Mouse (Mus musculus): ENCODE data around the gene Zmynd12. TPM values are rescaled to one million over a fixed set of nuclear protein-coding genes. Genes with fewer than 3 reads are reported as not detected.

Gene Zmynd12
- polyA plus RNA-seq, 1 experiment from 2014 or later: 0.10 TPM

- no peak for ATAC-seq (ENCODE audit: insufficient number of reproducible peaks, low FRiP score, low TSS enrichment, low read depth)
- Histone ChIP-seq H3K4me2 (no peak overlapping the region), H3K9me3 (no peaks in the 10 kb centered on the region), H3K9ac (no peak overlapping the region), H3K27ac (no peak overlapping the region), H3K4me1 (no peaks in the 10 kb centered on the region), H3K4me3 (no peak overlapping the region), H3K36me3 (no peaks in the 10 kb centered on the region), H3K27me3 (no peaks in the 10 kb centered on the region)
- 66% methylated on average over 7 of the region's 7 CpGs for WGBS
Measured at GRCm38 (mm10) chr4:119484882-119485281, 62.3 kb downstream of the Zmynd12 start.

GRCm38 (mm10) chr4:119489666-119490065 is 67.1 kb downstream of the Zmynd12 start:
- H3K27ac ChIP-seq: no peak overlapping the region
- no peak overlapping the region for H3K9ac ChIP-seq
- no peak for ATAC-seq (ENCODE audit: insufficient number of reproducible peaks, low FRiP score, low TSS enrichment, low read depth)
- peaks cover 26% of the 10 kb centered on the region for H3K27me3 ChIP-seq
- peaks cover 9% of the 10 kb centered on the region for H3K4me1 ChIP-seq
- H3K4me3 ChIP-seq: no peak overlapping the region
- H3K9me3 ChIP-seq: no peaks in the 10 kb centered on the region
- 83% methylated on average over 10 of the region's 10 CpGs for WGBS
- no peaks in the 10 kb centered on the region for H3K36me3 ChIP-seq
- H3K4me2 ChIP-seq: no peak overlapping the region

GRCm38 (mm10) chr4:119490806-119491205 is 68.2 kb downstream of the Zmynd12 start:
- Histone ChIP-seq H3K4me3 (no peak overlapping the region), H3K9ac (no peak overlapping the region), H3K27ac (no peak overlapping the region), H3K4me1 (peaks cover 9% of the 10 kb centered on the region), H3K36me3 (no peaks in the 10 kb centered on the region), H3K27me3 (peaks cover 26% of the 10 kb centered on the region), H3K4me2 (no peak overlapping the region), H3K9me3 (no peaks in the 10 kb centered on the region)
- WGBS: 76% methylated on average over 3 of the region's 3 CpGs
- no peak for ATAC-seq (ENCODE audit: insufficient number of reproducible peaks, low FRiP score, low TSS enrichment, low read depth)

- Histone ChIP-seq H3K27ac (no peak within 1 kb of the TSS), H3K4me1 (peaks cover 9% of the 10 kb centered on the region), H3K4me2 (peak within 1 kb of the TSS; percentile 95), H3K36me3 (no peaks in the 10 kb centered on the region), H3K9me3 (no peaks in the 10 kb centered on the region), H3K27me3 (peaks cover 26% of the 10 kb centered on the region), H3K4me3 (peak within 1 kb of the TSS; percentile 58), H3K9ac (0 out of 2 replicates have a peak within 1 kb of the TSS, but pooled peaks have one; percentile 28)
- ATAC-seq (ENCODE audit: insufficient number of reproducible peaks, low FRiP score, low TSS enrichment, low read depth): peak; percentile 55; the same call in 1 of the 2 replicates
- 0% methylated on average over 67 of the region's 77 CpGs for WGBS
Measured at GRCm38 (mm10) chr4:119492291-119492932, 69.8 kb downstream of the Zmynd12 start, which contains the start of gene Rimkla. Gene Rimkla (minus strand): TSS chr4:119492628.

GRCm38 (mm10) chr4:119492933-119493327 is 70.3 kb downstream of the Zmynd12 start:
- Histone ChIP-seq H3K4me3 (peak overlapping the region; percentile 58), H3K27me3 (peaks cover 26% of the 10 kb centered on the region), H3K36me3 (no peaks in the 10 kb centered on the region), H3K4me2 (peak overlapping the region; percentile 95), H3K9ac (no peak overlapping the region), H3K27ac (no peak overlapping the region), H3K4me1 (peaks cover 9% of the 10 kb centered on the region), H3K9me3 (no peaks in the 10 kb centered on the region)
- 37% methylated on average over 10 of the region's 10 CpGs for WGBS
- ATAC-seq (ENCODE audit: insufficient number of reproducible peaks, low FRiP score, low TSS enrichment, low read depth): no peak

- no peak overlapping the region for H3K9ac ChIP-seq
- 63% methylated on average over 5 of the region's 5 CpGs for WGBS
- no peaks in the 10 kb centered on the region for H3K4me1 ChIP-seq
- H3K27me3 ChIP-seq: peaks cover 4% of the 10 kb centered on the region; the same call in 1 of the 2 replicates
- H3K36me3 ChIP-seq: no peaks in the 10 kb centered on the region
- ATAC-seq (ENCODE audit: insufficient number of reproducible peaks, low FRiP score, low TSS enrichment, low read depth): no peak
- no peak overlapping the region for H3K4me3 ChIP-seq
- no peaks in the 10 kb centered on the region for H3K9me3 ChIP-seq
- H3K4me2 ChIP-seq: no peak overlapping the region
- H3K27ac ChIP-seq: no peak overlapping the region
Measured at GRCm38 (mm10) chr4:119498319-119498848, 75.8 kb downstream of the Zmynd12 start.

GRCm38 (mm10) chr4:119511591-119511990 is 89.0 kb downstream of the Zmynd12 start:
- ATAC-seq (ENCODE audit: insufficient number of reproducible peaks, low FRiP score, low TSS enrichment, low read depth): no peak
- 66% methylated on average over 2 of the region's 2 CpGs for WGBS

GRCm38 (mm10) chr4:119512731-119513141 is 90.1 kb downstream of the Zmynd12 start:
- WGBS: 62% methylated on average over 3 of the region's 3 CpGs
- Histone ChIP-seq H3K9ac (no peak overlapping the region), H3K36me3 (no peaks in the 10 kb centered on the region), H3K9me3 (no peaks in the 10 kb centered on the region), H3K4me3 (no peak overlapping the region), H3K4me1 (no peaks in the 10 kb centered on the region), H3K27ac (no peak overlapping the region), H3K27me3 (no peaks in the 10 kb centered on the region), H3K4me2 (no peak overlapping the region)
- ATAC-seq (ENCODE audit: insufficient number of reproducible peaks, low FRiP score, low TSS enrichment, low read depth): no peak

More at GRCm38 (mm10) chr4:119511591-119511990, 89.0 kb downstream of the Zmynd12 start:
- H3K4me3 ChIP-seq: no peak overlapping the region
- H3K9ac ChIP-seq: no peak overlapping the region
- no peak overlapping the region for H3K27ac ChIP-seq
- H3K4me1 ChIP-seq: no peaks in the 10 kb centered on the region
- no peaks in the 10 kb centered on the region for H3K36me3 ChIP-seq
- H3K4me2 ChIP-seq: no peak overlapping the region
- no peaks in the 10 kb centered on the region for H3K9me3 ChIP-seq
- H3K27me3 ChIP-seq: no peaks in the 10 kb centered on the region

Other genes starting within 250 kb of the Zmynd12 start
- gene Zfp691, start 248.6 kb upstream of the Zmynd12 start, polyA plus RNA-seq (2015; fragmentation: Nextera tagmentation; extraction: Ambion mirVana): 7.0 and 7.7 TPM in 2 replicates
- 1.3 and 3.4 TPM in 2 replicates for gene Ermap, start 232.8 kb upstream of the Zmynd12 start, polyA plus RNA-seq (2015; fragmentation: Nextera tagmentation; extraction: Ambion mirVana)
- gene Svbp, start 227.5 kb upstream of the Zmynd12 start, polyA plus RNA-seq (2015; fragmentation: Nextera tagmentation; extraction: Ambion mirVana): 190 and 212 TPM in 2 replicates
- gene Tmem269, start 204.6 kb upstream of the Zmynd12 start, polyA plus RNA-seq (2015; fragmentation: Nextera tagmentation; extraction: Ambion mirVana): not detected in 2 replicates
- gene AU022252, start 190.1 kb upstream of the Zmynd12 start, polyA plus RNA-seq (2015; fragmentation: Nextera tagmentation; extraction: Ambion mirVana): 35.3 and 35.4 TPM in 2 replicates
- 83.6 and 86.7 TPM in 2 replicates for gene P3h1, start 189.9 kb upstream of the Zmynd12 start, polyA plus RNA-seq (2015; fragmentation: Nextera tagmentation; extraction: Ambion mirVana)
- 0.05 and 0.12 TPM in 2 replicates for gene Cldn19, start 167.4 kb upstream of the Zmynd12 start, polyA plus RNA-seq (2015; fragmentation: Nextera tagmentation; extraction: Ambion mirVana)
- gene Ybx1, start 128.2 kb upstream of the Zmynd12 start, polyA plus RNA-seq (2015; fragmentation: Nextera tagmentation; extraction: Ambion mirVana): 488 and 527 TPM in 2 replicates
- 72.6 and 74.8 TPM in 2 replicates for gene Ppih, start 102.3 kb upstream of the Zmynd12 start, polyA plus RNA-seq (2015; fragmentation: Nextera tagmentation; extraction: Ambion mirVana)
- 3.1 and 5.8 TPM in 2 replicates for gene Ccdc30, start 7.3 kb upstream of the Zmynd12 start, polyA plus RNA-seq (2015; fragmentation: Nextera tagmentation; extraction: Ambion mirVana)
- gene Ppcs, start 394 bp upstream of the Zmynd12 start, polyA plus RNA-seq (2015; fragmentation: Nextera tagmentation; extraction: Ambion mirVana): 26.6 and 29.2 TPM in 2 replicates
- gene Rimkla, start 69.8 kb downstream of the Zmynd12 start, polyA plus RNA-seq (2015; fragmentation: Nextera tagmentation; extraction: Ambion mirVana): 0.42 and 0.56 TPM in 2 replicates
- gene Foxj3, start 114.2 kb downstream of the Zmynd12 start, polyA plus RNA-seq (2015; fragmentation: Nextera tagmentation; extraction: Ambion mirVana): 22.2 and 26.7 TPM in 2 replicates
- 4.6 and 5.6 TPM in 2 replicates for gene Frg2f1, start 116.7 kb downstream of the Zmynd12 start, polyA plus RNA-seq (2015; fragmentation: Nextera tagmentation; extraction: Ambion mirVana)
- not detected in 2 replicates for gene Guca2a, start 214.9 kb downstream of the Zmynd12 start, polyA plus RNA-seq (2015; fragmentation: Nextera tagmentation; extraction: Ambion mirVana)
- gene Guca2b, start 236.1 kb downstream of the Zmynd12 start, polyA plus RNA-seq (2015; fragmentation: Nextera tagmentation; extraction: Ambion mirVana): not detected in 2 replicates